Mouse (Mus musculus): Measurements from ENCODE around the gene Zswim3. TPM values are rescaled to one million over a fixed set of nuclear protein-coding genes. Genes with fewer than 3 reads are reported as not detected.
A peak's percentile ranks its signal among the peaks of the same experiment; 100 is the strongest.
"Not testable (repeated sequence)": the region's sequence is repeated elsewhere in the genome, so short reads cannot be mapped to it uniquely, and the experiment has no call there.

Zswim3 gene
- polyA plus RNA-seq, 1 experiment, result 10.1 TPM

GRCm38 (mm10) chr2:164857842-164858553 lies 53.1 kb downstream of the Zswim3 start:
- no peak for TF ChIP-seq CTCF (IDR thresholded peaks at IDR 0.05; ENCODE audit: borderline replicate concordance, extremely low read depth, insufficient read depth, insufficient read length)
- TF ChIP-seq POLR2A (IDR thresholded peaks at IDR 0.05; ENCODE audit: borderline replicate concordance, extremely low read depth, insufficient read depth, insufficient read length, poor library complexity, severe bottlenecking), result no peak

GRCm38 (mm10) chr2:164859155-164859554 lies 54.3 kb downstream of the Zswim3 start:
- TF ChIP-seq POLR2A (IDR thresholded peaks at IDR 0.05; ENCODE audit: borderline replicate concordance, extremely low read depth, insufficient read depth, insufficient read length, poor library complexity, severe bottlenecking) (no peak), CTCF (IDR thresholded peaks at IDR 0.05; ENCODE audit: borderline replicate concordance, extremely low read depth, insufficient read depth, insufficient read length) (no peak)
- DNase-seq (ENCODE audit: low read depth), result no peak

More at GRCm38 (mm10) chr2:164857842-164858553, 53.1 kb downstream of the Zswim3 start:
- DNase-seq (ENCODE audit: low read depth), result no peak

GRCm38 (mm10) chr2:164859640-164860432 lies 54.9 kb downstream of the Zswim3 start:
- TF ChIP-seq POLR2A (IDR thresholded peaks at IDR 0.05; ENCODE audit: borderline replicate concordance, extremely low read depth, insufficient read depth, insufficient read length, poor library complexity, severe bottlenecking) (no peak), CTCF (IDR thresholded peaks at IDR 0.05; ENCODE audit: borderline replicate concordance, extremely low read depth, insufficient read depth, insufficient read length) (no peak)
- DNase-seq (ENCODE audit: low read depth), result no peak

- DNase-seq (ENCODE audit: low read depth), result no peak
These were observed 56.2 kb downstream of the Zswim3 start for GRCm38 (mm10) chr2:164861094-164861493.

GRCm38 (mm10) chr2:164862179-164862861 lies 57.4 kb downstream of the Zswim3 start:
- peak; percentile 84 for DNase-seq (ENCODE audit: low read depth)
- no peak for TF ChIP-seq POLR2A (IDR thresholded peaks at IDR 0.05; ENCODE audit: borderline replicate concordance, extremely low read depth, insufficient read depth, insufficient read length, poor library complexity, severe bottlenecking)
- TF ChIP-seq CTCF (IDR thresholded peaks at IDR 0.05; ENCODE audit: borderline replicate concordance, extremely low read depth, insufficient read depth, insufficient read length), result no peak

More at GRCm38 (mm10) chr2:164861094-164861493, 56.2 kb downstream of the Zswim3 start:
- no peak for TF ChIP-seq CTCF (IDR thresholded peaks at IDR 0.05; ENCODE audit: borderline replicate concordance, extremely low read depth, insufficient read depth, insufficient read length)
- no peak for TF ChIP-seq POLR2A (IDR thresholded peaks at IDR 0.05; ENCODE audit: borderline replicate concordance, extremely low read depth, insufficient read depth, insufficient read length, poor library complexity, severe bottlenecking)

GRCm38 (mm10) chr2:164863411-164863810 lies 58.5 kb downstream of the Zswim3 start:
- DNase-seq (ENCODE audit: low read depth), result not testable (repeated sequence)

GRCm38 (mm10) chr2:164864593-164864992 lies 59.7 kb downstream of the Zswim3 start:
- no peak for TF ChIP-seq CTCF (IDR thresholded peaks at IDR 0.05; ENCODE audit: borderline replicate concordance, extremely low read depth, insufficient read depth, insufficient read length)
- no peak for TF ChIP-seq POLR2A (IDR thresholded peaks at IDR 0.05; ENCODE audit: borderline replicate concordance, extremely low read depth, insufficient read depth, insufficient read length, poor library complexity, severe bottlenecking)
- no peak for DNase-seq (ENCODE audit: low read depth)

- TF ChIP-seq CTCF (IDR thresholded peaks at IDR 0.05; ENCODE audit: borderline replicate concordance, extremely low read depth, insufficient read depth, insufficient read length) (no peak), POLR2A (IDR thresholded peaks at IDR 0.05; ENCODE audit: borderline replicate concordance, extremely low read depth, insufficient read depth, insufficient read length, poor library complexity, severe bottlenecking) (no peak)
These were observed 62.0 kb downstream of the Zswim3 start for GRCm38 (mm10) chr2:164866741-164867551.

GRCm38 (mm10) chr2:164867566-164867965 lies 62.7 kb downstream of the Zswim3 start:
- no peak for DNase-seq (ENCODE audit: low read depth)

More at GRCm38 (mm10) chr2:164866741-164867551, 62.0 kb downstream of the Zswim3 start:
- no peak for DNase-seq (ENCODE audit: low read depth)

GRCm38 (mm10) chr2:164868491-164868890 lies 63.6 kb downstream of the Zswim3 start:
- TF ChIP-seq POLR2A (IDR thresholded peaks at IDR 0.05; ENCODE audit: borderline replicate concordance, extremely low read depth, insufficient read depth, insufficient read length, poor library complexity, severe bottlenecking), result no peak
- no peak for TF ChIP-seq CTCF (IDR thresholded peaks at IDR 0.05; ENCODE audit: borderline replicate concordance, extremely low read depth, insufficient read depth, insufficient read length)
- DNase-seq (ENCODE audit: low read depth), result no peak

More at GRCm38 (mm10) chr2:164867566-164867965, 62.7 kb downstream of the Zswim3 start:
- TF ChIP-seq POLR2A (IDR thresholded peaks at IDR 0.05; ENCODE audit: borderline replicate concordance, extremely low read depth, insufficient read depth, insufficient read length, poor library complexity, severe bottlenecking) (no peak), CTCF (IDR thresholded peaks at IDR 0.05; ENCODE audit: borderline replicate concordance, extremely low read depth, insufficient read depth, insufficient read length) (peak; percentile 54; the same call in 1 of the 2 replicates)

Other genes starting within 250 kb of the Zswim3 start
- gene Wfdc2, start 242.7 kb upstream of the Zswim3 start, polyA plus RNA-seq (2012; rRNA removed), result 3.9 and 5.3 TPM in 2 replicates
- not detected in 2 replicates for gene Spint3, start 231.6 kb upstream of the Zswim3 start, polyA plus RNA-seq (2012; rRNA removed)
- gene Wfdc6a, start 219.7 kb upstream of the Zswim3 start, polyA plus RNA-seq (2012; rRNA removed), result not detected in 2 replicates
- gene Eppin, start 211.5 kb upstream of the Zswim3 start, polyA plus RNA-seq (2012; rRNA removed), result not detected in 2 replicates
- gene Wfdc6b, start 191.6 kb upstream of the Zswim3 start, polyA plus RNA-seq (2012; rRNA removed), result not detected in 2 replicates
- gene Wfdc8, start 191.5 kb upstream of the Zswim3 start, polyA plus RNA-seq (2012; rRNA removed), result not detected in 2 replicates
- not detected in 2 replicates for gene Wfdc16, start 166.3 kb upstream of the Zswim3 start, polyA plus RNA-seq (2012; rRNA removed)
- gene Wfdc10, start 149.1 kb upstream of the Zswim3 start, polyA plus RNA-seq (2012; rRNA removed), result not detected in 2 replicates
- not detected in 2 replicates for gene Wfdc9, start 148.5 kb upstream of the Zswim3 start, polyA plus RNA-seq (2012; rRNA removed)
- gene Wfdc11, start 131.0 kb upstream of the Zswim3 start, polyA plus RNA-seq (2012; rRNA removed), result not detected in 2 replicates
- not detected in 2 replicates for gene Wfdc13, start 120.0 kb upstream of the Zswim3 start, polyA plus RNA-seq (2012; rRNA removed)
- not detected in 2 replicates for gene Spint4, start 106.6 kb upstream of the Zswim3 start, polyA plus RNA-seq (2012; rRNA removed)
- not detected in 2 replicates for gene Spint5, start 89.8 kb upstream of the Zswim3 start, polyA plus RNA-seq (2012; rRNA removed)
- 0.94 and 1.4 TPM in 2 replicates for gene Wfdc3, start 59.2 kb upstream of the Zswim3 start, polyA plus RNA-seq (2012; rRNA removed)
- gene Dnttip1, start 59.1 kb upstream of the Zswim3 start, polyA plus RNA-seq (2012; rRNA removed), result 46.0 and 50.2 TPM in 2 replicates
- gene Ube2c, start 35.2 kb upstream of the Zswim3 start, polyA plus RNA-seq (2012; rRNA removed), result 94.0 and 201 TPM in 2 replicates
- 1.7 TPM in 2 replicates for gene Tnnc2, start 25.1 kb upstream of the Zswim3 start, polyA plus RNA-seq (2012; rRNA removed)
- gene Snx21, start 19.3 kb upstream of the Zswim3 start, polyA plus RNA-seq (2012; rRNA removed), result 25.9 and 27.0 TPM in 2 replicates
- 29.7 and 41.1 TPM in 2 replicates for gene Acot8, start 216 bp upstream of the Zswim3 start, polyA plus RNA-seq (2012; rRNA removed)
- gene Zswim1, start 17.6 kb downstream of the Zswim3 start, polyA plus RNA-seq (2012; rRNA removed), result 12.1 and 17.6 TPM in 2 replicates
- gene Spata25, start 23.4 kb downstream of the Zswim3 start, polyA plus RNA-seq (2012; rRNA removed), result not detected in 2 replicates
- gene Ctsa, start 27.8 kb downstream of the Zswim3 start, polyA plus RNA-seq (2012; rRNA removed), result 125 and 165 TPM in 2 replicates
- 5.1 and 7.0 TPM in 2 replicates for gene Neurl2, start 28.4 kb downstream of the Zswim3 start, polyA plus RNA-seq (2012; rRNA removed)
- 62.2 and 109 TPM in 2 replicates for gene Pltp, start 52.6 kb downstream of the Zswim3 start, polyA plus RNA-seq (2012; rRNA removed)
- gene Pcif1, start 74.2 kb downstream of the Zswim3 start, polyA plus RNA-seq (2012; rRNA removed), result 55.5 and 60.1 TPM in 2 replicates
- 43.2 and 47.0 TPM in 2 replicates for gene Zfp335, start 106.7 kb downstream of the Zswim3 start, polyA plus RNA-seq (2012; rRNA removed)
- gene Mmp9, start 135.7 kb downstream of the Zswim3 start, polyA plus RNA-seq (2012; rRNA removed), result 19.5 and 32.8 TPM in 2 replicates
- 80.5 and 110 TPM in 2 replicates for gene Slc12a5, start 155.7 kb downstream of the Zswim3 start, polyA plus RNA-seq (2012; rRNA removed)
- gene Ncoa5, start 229.8 kb downstream of the Zswim3 start, polyA plus RNA-seq (2012; rRNA removed), result 128 and 143 TPM in 2 replicates

Measured in brain, embryonic 14.5 days (tissue).